Mouse (Mus musculus) kidney, adult 11 months (tissue): ENCODE data around the gene Gpr37.

Source experiments
- DNase-seq: peaks from one replicate; pipeline ENCODE4 v3.0.0; 2022

Gene Gpr37

GRCm38 (mm10) chr6:25690629-25691028 is at the start of gene Gpr37:
Gpr37 (minus strand) TSS chr6:25690729.
- no peak for DNase-seq

GRCm38 (mm10) chr6:25736533-25736932 is 46.0 kb upstream of the Gpr37 start:
- no peak for DNase-seq

- DNase-seq: no peak
Observed at GRCm38 (mm10) chr6:25726560-25726959, 36.0 kb upstream of the Gpr37 start.

- no peak for DNase-seq
Observed at GRCm38 (mm10) chr6:25710601-25711000, 20.1 kb upstream of the Gpr37 start.

GRCm38 (mm10) chr6:25709250-25709895 is 18.8 kb upstream of the Gpr37 start:
- DNase-seq: no peak

GRCm38 (mm10) chr6:25699956-25700355 is 9.4 kb upstream of the Gpr37 start:
- no peak for DNase-seq

GRCm38 (mm10) chr6:25690284-25690605 is 284 bp downstream of the Gpr37 start:
- no peak for DNase-seq

- DNase-seq: no peak
Observed at GRCm38 (mm10) chr6:25689520-25690283, 827 bp downstream of the Gpr37 start.

GRCm38 (mm10) chr6:25688927-25689519 is 1.5 kb downstream of the Gpr37 start:
- no peak for DNase-seq

- DNase-seq: peak; percentile 7
Observed at GRCm38 (mm10) chr6:25686760-25687200, 3.7 kb downstream of the Gpr37 start.

- DNase-seq: no peak
Observed at GRCm38 (mm10) chr6:25684391-25684790, 6.1 kb downstream of the Gpr37 start.

GRCm38 (mm10) chr6:25675111-25675510 is 15.4 kb downstream of the Gpr37 start:
- no peak for DNase-seq

- no peak for DNase-seq
Observed at GRCm38 (mm10) chr6:25673801-25674200, 16.7 kb downstream of the Gpr37 start.

GRCm38 (mm10) chr6:25670150-25670549 is 20.4 kb downstream of the Gpr37 start:
- no peak for DNase-seq

GRCm38 (mm10) chr6:25663942-25664341 is 26.6 kb downstream of the Gpr37 start:
- no peak for DNase-seq

- no peak for DNase-seq
Observed at GRCm38 (mm10) chr6:25659924-25660675, 30.4 kb downstream of the Gpr37 start.
